In the genomic region with DNA sequence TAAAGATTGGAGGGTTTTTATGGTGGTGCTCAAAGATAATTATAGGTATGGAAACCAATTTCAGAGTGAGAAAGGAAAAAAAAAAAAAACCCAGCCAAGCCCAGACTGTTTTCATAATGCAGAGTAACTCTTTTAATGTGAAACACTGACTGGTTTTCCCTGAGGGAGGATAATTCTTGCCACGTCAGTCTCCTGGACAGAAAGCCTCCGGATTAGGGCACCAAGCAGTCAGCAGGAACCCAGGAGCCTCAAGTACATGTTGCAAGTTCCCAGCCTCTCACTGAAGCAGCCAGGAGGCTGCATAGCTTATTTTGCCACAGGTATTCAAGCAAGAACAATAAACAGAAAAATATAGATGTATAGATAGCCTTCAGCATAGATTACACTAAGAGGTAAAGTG, we compare ENCODE assay signal across 24 mouse cellular contexts.
DNase-seq lines count a peak whose midpoint lies in the region; ATAC-seq lines count a peak whose summit lies in the region.
"Had no signal": no experiment of that assay in that cellular context is flagged by ENCODE, and none has a peak within 500 bp of the region (broad histone marks: within the 10 kb centered on the region; RNA-seq: fewer than 3 reads in every experiment).

No protein-coding gene starts in this region.

- no peak overlapping the region for H3K4me3 ChIP-seq in kidney, embryonic 15.5 days (replicated peaks)
- H3K4me3 ChIP-seq: gastrocnemius, adult 2 months; heart, embryonic 12.5 days; hindbrain, embryonic 15.5 days; left cerebral cortex, adult 2 months; liver, embryonic 13.5 days; lung, embryonic 15.5 days; neural tube, embryonic 12.5 days had no signal

- no peaks in the 10 kb centered on the region for H3K27me3 ChIP-seq in kidney, embryonic 15.5 days
- H3K27me3 ChIP-seq: heart, embryonic 12.5 days; hindbrain, embryonic 15.5 days; liver, embryonic 13.5 days; lung, embryonic 15.5 days; neural tube, embryonic 12.5 days; Patski had no signal

- H3K27ac ChIP-seq in kidney, embryonic 15.5 days: no peak overlapping the region
- H3K27ac ChIP-seq: gastrocnemius, adult 2 months; left cerebral cortex, adult 2 months; liver, embryonic 13.5 days; lung, embryonic 15.5 days; neural tube, embryonic 12.5 days had no signal

- H3K4me2 ChIP-seq in kidney, embryonic 15.5 days: no peak overlapping the region
- H3K4me2 ChIP-seq: heart, embryonic 12.5 days; hindbrain, embryonic 15.5 days; liver, embryonic 13.5 days; lung, embryonic 15.5 days; neural tube, embryonic 12.5 days had no signal

- H3K9me3 ChIP-seq in kidney, embryonic 15.5 days (replicated peaks): no peaks in the 10 kb centered on the region
- H3K9me3 ChIP-seq: hindbrain, embryonic 15.5 days; liver, embryonic 13.5 days; lung, embryonic 15.5 days; neural tube, embryonic 12.5 days had no signal

- DNase-seq in frontal cortex, postnatal 14 days (ENCODE audit: low spot score in 2 of 2): no peak
- peak; percentile 5 for DNase-seq in 3T3-L1 (ENCODE audit: low read depth, low spot score)
- DNase-seq in NIH3T3 (ENCODE audit: low read depth): peak; percentile 6
- peak; percentile 8 for DNase-seq in forelimb bud, embryonic 11.5 days (ENCODE audit: low read depth, low spot score)
- DNase-seq in urinary bladder, adult 2 months (ENCODE audit: low spot score): no peak
- DNase-seq in cerebellum, postnatal 25 days: no peak
- DNase-seq: adrenal gland, postnatal 10 days; cerebellum, adult 9-10 months; gastrocnemius, adult 2 months; heart, postnatal 14 days; kidney, postnatal 4 days; layer of hippocampus, adult 9-11 months; liver, embryonic 13.5 days; thymus, postnatal 36 days had no signal

- H3K9ac ChIP-seq in kidney, embryonic 15.5 days: no peak overlapping the region
- H3K9ac ChIP-seq: heart, embryonic 12.5 days; hindbrain, embryonic 15.5 days; liver, embryonic 13.5 days; lung, embryonic 15.5 days; neural tube, embryonic 12.5 days had no signal

- H3K4me1 ChIP-seq in kidney, embryonic 15.5 days: 0 out of 2 replicates have a peak, but pooled peaks cover 2% of the 10 kb centered on the region
- H3K4me1 ChIP-seq: liver, embryonic 13.5 days; neural tube, embryonic 12.5 days had no signal

- H3K36me3 ChIP-seq in kidney, embryonic 15.5 days: no peaks in the 10 kb centered on the region
- H3K36me3 ChIP-seq: heart, embryonic 12.5 days; hindbrain, embryonic 15.5 days; liver, embryonic 13.5 days; lung, embryonic 15.5 days; neural tube, embryonic 12.5 days had no signal

- peak; percentile 23; the same call in 1 of the 2 replicates for ATAC-seq in frontal cortex, adult (ENCODE audit: low TSS enrichment)
- no peak for ATAC-seq in kidney, embryonic 15.5 days (replicated peaks; ENCODE audit: low FRiP score)
- ATAC-seq: activated CD4-positive, CD25-positive, alpha-beta regulatory T cell, adult 4 months; intestine, embryonic 16.5 days; Patski had no signal

- 38% methylated on average over 2 of the region's 2 CpGs for WGBS in kidney, embryonic 15.5 days

Comparison
In these comparisons a context has a peak if more than half of its experiments do, and no peak if none do; other contexts are left out.
1. DNase-seq: peak in 3T3-L1 (single experiment), NIH3T3 (single experiment) and forelimb bud, embryonic 11.5 days (single experiment); none in frontal cortex, postnatal 14 days (0 of 2), urinary bladder, adult 2 months (single experiment) and cerebellum, postnatal 25 days (0 of 2).